Mouse (Mus musculus) kidney, adult 2 months (tissue): ENCODE measurements around the gene Srp54c.

Source experiments
- CTCF ChIP-seq: fragments of 200-500 bp; conservative IDR thresholded peaks from 2 replicates; pipeline ENCODE4 v1.5.1; 2011; ENCODE audit warnings: low read depth, mild to moderate bottlenecking, control low read depth, low read length, moderate library complexity, mixed read lengths; ENCODE audit not compliant: insufficient read depth, insufficient read length
- POLR2A ChIP-seq: fragments of 200-500 bp; IDR thresholded peaks from one replicate; pipeline ENCODE4 v1.6.1; 2011; ENCODE audit warnings: low read depth, low read length, control low read depth

DNA sequence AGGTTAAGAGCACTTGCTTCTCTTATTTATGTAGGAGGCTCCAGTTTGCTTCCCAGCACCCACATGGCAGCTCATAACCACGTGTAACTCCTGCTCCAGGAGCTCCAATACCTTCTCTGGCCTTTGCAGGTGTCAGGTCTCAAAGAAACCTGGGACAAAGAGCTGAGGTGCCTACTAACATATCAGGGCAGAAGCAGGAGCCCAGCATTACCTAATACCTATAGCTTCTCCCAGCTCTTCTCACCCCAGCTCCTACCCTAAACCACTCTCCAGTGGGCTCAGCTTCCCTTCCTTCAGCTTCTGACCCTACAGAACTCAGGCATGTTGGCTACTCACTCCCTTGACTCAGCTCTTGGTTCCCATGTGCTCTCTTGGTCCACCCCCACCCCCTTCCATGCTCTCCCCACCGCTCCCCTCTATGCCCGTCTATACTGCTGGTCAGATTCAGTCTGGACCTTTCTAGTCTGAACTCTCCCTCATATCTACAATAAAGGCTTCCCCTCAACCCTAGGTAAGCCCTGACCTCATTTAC lies 70.9 kb downstream of the Srp54c start:
- TF ChIP-seq CTCF (no peak), POLR2A (no peak)
